Mouse (Mus musculus) layer of hippocampus, adult 2 months (tissue): ENCODE measurements around the gene Fgf7. TPM values are rescaled to one million over a fixed set of nuclear protein-coding genes. Genes with fewer than 3 reads are reported as not detected.
A peak's percentile ranks its signal among the peaks of the same experiment; 100 is the strongest.

Experiments
- DNase-seq, 2 experiments: peaks; one replicate each; pipeline ENCODE4 v3.0.0; 2022; ENCODE audit warnings: low spot score in 2 of 2
- H3K27ac ChIP-seq: fragments of 200-600 bp; 2 replicates; pipeline ENCODE4 v1.8.1; 2022
- H3K4me3 ChIP-seq: fragments of 200-600 bp; 2 replicates; pipeline ENCODE4 v1.8.1; 2022; ENCODE audit warnings: mild to moderate bottlenecking
- CTCF ChIP-seq: fragments of 200-600 bp; conservative IDR thresholded peaks from 2 replicates; pipeline ENCODE4 v1.8.1; 2022; ENCODE audit warnings: antibody characterized with exemption, mild to moderate bottlenecking, moderate library complexity
- long read RNA-seq, 2 experiments: library from polyadenylated mRNA; stranded (forward); transcript quantifications; one replicate each; pipeline ENCODE4 v2.0.0; 2021; ENCODE audit warnings: borderline mapping rate in 2 of 2
- total RNA-seq, 2 experiments: library from RNA; stranded (reverse); gene quantifications; 2 replicates each; pipeline ENCODE4 v1.2.3; 2021

The Fgf7 gene
- 1 to 10 TPM in 1 of 2 experiments, under 1 TPM in 1; 0.51 to 1.5 TPM for total RNA-seq
- long read RNA-seq, experiment 1: 0 reads
- long read RNA-seq, experiment 2: 0 reads

- DNase-seq: peak; percentile 15 to 25
- Histone ChIP-seq H3K27ac (no peak within 1 kb of the TSS), H3K4me3 (no peak within 1 kb of the TSS)
- peak; percentile 74 for TF ChIP-seq CTCF
Observed at GRCm38 (mm10) chr2:126034379-126035005, at the start of gene Fgf7. TSS of gene Fgf7 (plus strand) at chr2:126034658.

GRCm38 (mm10) chr2:126002291-126002690 lies 32.2 kb upstream of the Fgf7 start:
- no peak for DNase-seq
- Histone ChIP-seq H3K4me3 (no peak overlapping the region), H3K27ac (no peak overlapping the region)
- no peak for TF ChIP-seq CTCF

- TF ChIP-seq CTCF: peak; percentile 85
- no peak overlapping the region for H3K27ac ChIP-seq
- H3K4me3 ChIP-seq: no peak overlapping the region
- peak; percentile 49 to 65 for DNase-seq
Observed at GRCm38 (mm10) chr2:126006088-126006487, 28.4 kb upstream of the Fgf7 start.

- no peak for DNase-seq
- H3K27ac ChIP-seq: no peak overlapping the region
- no peak for TF ChIP-seq CTCF
- H3K4me3 ChIP-seq: no peak overlapping the region
Observed at GRCm38 (mm10) chr2:126006742-126007141, 27.7 kb upstream of the Fgf7 start.

- no peak overlapping the region for H3K4me3 ChIP-seq
- H3K27ac ChIP-seq: no peak overlapping the region
- no peak for TF ChIP-seq CTCF
- no peak for DNase-seq
Observed at GRCm38 (mm10) chr2:126014989-126015710, 19.3 kb upstream of the Fgf7 start.

GRCm38 (mm10) chr2:126015763-126016473 lies 18.5 kb upstream of the Fgf7 start:
- no peak for TF ChIP-seq CTCF
- no peak overlapping the region for H3K4me3 ChIP-seq
- no peak for DNase-seq
- H3K27ac ChIP-seq: no peak overlapping the region

GRCm38 (mm10) chr2:126031186-126031900 lies 3.1 kb upstream of the Fgf7 start:
- no peak for TF ChIP-seq CTCF
- no peak overlapping the region for H3K27ac ChIP-seq
- DNase-seq: no peak

GRCm38 (mm10) chr2:126033114-126033972 lies 1.1 kb upstream of the Fgf7 start:
- peak; percentile 71 for TF ChIP-seq CTCF
- DNase-seq: peak in 1 of 2 experiments; percentile 24
- Histone ChIP-seq H3K27ac (no peak overlapping the region), H3K4me3 (no peak overlapping the region)

More at GRCm38 (mm10) chr2:126031186-126031900, 3.1 kb upstream of the Fgf7 start:
- H3K4me3 ChIP-seq: no peak overlapping the region

- Histone ChIP-seq H3K27ac (no peak overlapping the region), H3K4me3 (no peak overlapping the region)
- no peak for DNase-seq
- no peak for TF ChIP-seq CTCF
Observed at GRCm38 (mm10) chr2:126035013-126035770, 734 bp downstream of the Fgf7 start.

- Histone ChIP-seq H3K4me3 (no peak overlapping the region), H3K27ac (no peak overlapping the region)
- TF ChIP-seq CTCF: no peak
- DNase-seq: no peak
Observed at GRCm38 (mm10) chr2:126036121-126036520, 1.7 kb downstream of the Fgf7 start.
